Mouse (Mus musculus): Measurements from ENCODE around the gene Frem1.

Frem1 gene

DNA sequence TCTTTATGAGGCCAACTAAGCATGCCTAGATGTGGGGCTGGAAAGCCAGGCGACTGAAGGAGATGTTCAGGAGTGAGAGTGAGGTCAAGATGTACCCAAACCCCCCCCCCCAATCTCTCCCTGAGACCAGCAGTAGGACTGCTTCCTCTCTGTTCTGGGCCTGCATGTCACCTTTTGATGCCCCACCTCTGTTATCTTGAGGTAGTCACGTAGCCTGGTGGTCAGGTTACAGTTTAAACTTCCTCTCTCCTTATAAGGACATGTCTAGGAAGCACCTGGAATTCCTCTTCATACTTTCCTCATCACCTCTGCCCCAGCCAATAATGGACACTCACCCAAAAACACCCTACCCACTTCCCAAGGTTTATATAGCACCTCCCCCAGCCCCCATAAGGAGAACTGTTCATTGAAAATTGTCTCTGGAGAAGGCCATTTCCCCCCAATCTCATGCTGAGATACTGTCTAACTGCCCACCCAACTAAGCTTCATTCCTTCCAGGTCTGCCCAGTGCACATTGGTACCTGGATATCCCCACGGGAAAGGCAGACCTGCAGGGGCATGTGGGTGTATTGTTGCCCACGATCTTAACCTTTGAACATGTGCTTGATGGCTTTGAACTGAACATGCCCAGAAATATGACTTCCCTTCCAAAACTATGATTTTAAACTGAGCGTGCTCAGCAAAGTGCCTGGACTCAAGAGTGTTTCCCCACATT is 184.3 kb downstream of the Frem1 start:
- DNase-seq: no peak

DNA sequence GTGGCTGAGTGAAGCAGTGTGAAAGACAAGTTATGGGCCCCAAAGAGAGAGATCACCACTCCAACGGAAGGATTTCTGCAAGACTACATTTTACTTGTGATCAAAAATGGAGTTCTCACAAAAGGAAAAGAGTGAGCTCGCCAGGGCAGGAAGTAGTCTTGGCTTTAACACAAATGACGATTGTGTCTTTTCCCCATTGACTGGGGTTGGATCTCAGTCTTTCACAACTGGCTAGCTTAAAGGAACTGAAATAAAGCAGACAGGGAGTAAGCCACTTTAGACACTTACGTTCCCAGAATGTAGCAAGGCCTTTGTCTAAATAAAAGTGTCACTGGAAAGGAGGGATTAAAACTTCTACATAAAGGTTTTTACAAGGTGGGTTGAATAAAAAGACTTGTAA is 185.0 kb downstream of the Frem1 start:
- DNase-seq: no peak

DNA sequence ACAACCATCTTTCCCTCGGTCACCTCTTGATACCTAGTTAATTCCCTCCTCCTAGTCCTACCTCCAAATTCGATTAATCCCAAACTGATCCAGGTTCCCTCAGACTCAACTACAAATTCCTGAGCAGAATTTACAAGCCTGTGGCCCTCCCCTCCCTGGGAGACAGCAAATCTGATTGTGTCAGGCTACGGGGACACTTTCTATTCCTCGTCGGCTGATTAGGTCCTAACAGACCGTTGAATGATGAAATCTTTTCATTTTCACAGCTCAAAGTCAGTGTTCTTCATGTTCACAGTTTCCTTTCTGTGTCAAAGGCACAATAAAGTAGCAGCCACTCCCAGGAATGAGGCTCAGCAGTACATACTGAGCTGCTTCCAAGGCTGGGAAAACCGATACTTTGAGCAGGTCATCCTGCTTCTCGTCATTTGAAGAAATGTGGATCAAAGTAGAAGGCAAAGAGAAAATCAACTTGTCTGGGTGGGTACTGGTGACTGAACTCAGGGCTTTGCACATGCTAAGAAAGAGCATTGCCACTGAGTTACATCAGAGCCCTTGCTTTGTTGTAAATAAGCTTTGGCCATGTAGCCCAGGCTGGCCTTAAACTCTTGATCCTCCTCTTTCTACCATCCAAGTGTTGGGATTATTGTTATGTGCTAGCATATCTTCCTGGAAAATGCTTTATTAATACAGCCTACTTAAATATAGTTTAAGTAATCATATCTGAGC is 187.0 kb downstream of the Frem1 start:
- DNase-seq: no peak

DNA sequence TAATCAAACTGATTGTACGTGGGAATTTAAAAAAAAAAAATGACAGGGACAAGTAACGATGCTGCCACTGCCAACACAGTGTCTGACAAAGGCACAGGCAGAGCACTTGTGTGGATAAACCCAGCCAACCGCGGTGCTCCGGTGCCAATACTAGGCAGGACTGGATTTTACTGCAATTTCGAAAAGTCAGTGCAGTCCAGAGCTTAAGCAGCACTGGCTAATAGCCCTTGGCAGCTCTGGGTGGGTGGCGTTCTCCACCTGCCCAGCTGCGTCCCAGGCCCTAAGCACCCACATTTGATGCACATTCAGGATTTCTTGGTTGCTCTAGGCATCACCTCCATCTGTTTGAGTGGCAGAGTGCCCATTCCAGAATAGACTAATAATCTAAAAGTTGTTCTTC is 188.8 kb downstream of the Frem1 start:
- DNase-seq: no peak

DNA sequence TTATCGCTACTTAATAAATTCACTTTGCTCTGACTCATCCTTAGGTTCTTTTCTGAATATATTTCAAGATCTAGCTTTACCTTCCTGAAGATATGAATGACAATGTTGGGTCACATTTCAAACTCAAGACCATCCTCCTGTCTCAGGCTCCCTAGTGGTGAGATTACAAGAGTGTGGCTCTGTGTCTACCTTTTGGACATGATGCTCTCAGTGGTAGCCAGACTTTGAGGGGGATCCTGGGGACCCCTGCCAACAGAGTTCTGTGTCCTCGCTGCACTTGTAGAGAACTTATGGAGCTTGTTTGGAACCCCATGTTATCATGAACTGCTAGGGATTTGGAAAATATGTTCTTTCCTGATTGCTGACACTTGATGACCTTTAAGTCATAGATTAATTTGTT is 190.7 kb downstream of the Frem1 start:
- DNase-seq: no peak

DNA sequence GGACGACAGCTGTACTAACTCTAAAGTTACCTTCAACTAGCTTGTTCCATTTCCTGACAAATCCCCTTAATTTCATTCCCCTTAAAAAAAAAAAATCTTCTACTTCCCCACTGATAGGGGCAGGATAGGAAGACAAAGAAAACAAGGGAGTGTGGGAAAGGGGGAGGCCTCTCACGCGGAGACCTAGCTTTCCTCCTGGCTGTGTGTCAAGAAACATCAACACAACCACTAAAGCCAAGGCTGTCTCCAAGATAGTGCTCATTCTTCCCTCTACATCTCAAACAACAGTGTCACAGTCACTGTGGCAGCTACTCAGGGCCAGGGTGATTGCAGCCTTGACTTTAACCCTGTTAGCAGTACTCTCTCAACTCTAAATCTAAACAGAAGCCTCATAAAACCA is 191.6 kb downstream of the Frem1 start:
- DNase-seq: no peak

DNA sequence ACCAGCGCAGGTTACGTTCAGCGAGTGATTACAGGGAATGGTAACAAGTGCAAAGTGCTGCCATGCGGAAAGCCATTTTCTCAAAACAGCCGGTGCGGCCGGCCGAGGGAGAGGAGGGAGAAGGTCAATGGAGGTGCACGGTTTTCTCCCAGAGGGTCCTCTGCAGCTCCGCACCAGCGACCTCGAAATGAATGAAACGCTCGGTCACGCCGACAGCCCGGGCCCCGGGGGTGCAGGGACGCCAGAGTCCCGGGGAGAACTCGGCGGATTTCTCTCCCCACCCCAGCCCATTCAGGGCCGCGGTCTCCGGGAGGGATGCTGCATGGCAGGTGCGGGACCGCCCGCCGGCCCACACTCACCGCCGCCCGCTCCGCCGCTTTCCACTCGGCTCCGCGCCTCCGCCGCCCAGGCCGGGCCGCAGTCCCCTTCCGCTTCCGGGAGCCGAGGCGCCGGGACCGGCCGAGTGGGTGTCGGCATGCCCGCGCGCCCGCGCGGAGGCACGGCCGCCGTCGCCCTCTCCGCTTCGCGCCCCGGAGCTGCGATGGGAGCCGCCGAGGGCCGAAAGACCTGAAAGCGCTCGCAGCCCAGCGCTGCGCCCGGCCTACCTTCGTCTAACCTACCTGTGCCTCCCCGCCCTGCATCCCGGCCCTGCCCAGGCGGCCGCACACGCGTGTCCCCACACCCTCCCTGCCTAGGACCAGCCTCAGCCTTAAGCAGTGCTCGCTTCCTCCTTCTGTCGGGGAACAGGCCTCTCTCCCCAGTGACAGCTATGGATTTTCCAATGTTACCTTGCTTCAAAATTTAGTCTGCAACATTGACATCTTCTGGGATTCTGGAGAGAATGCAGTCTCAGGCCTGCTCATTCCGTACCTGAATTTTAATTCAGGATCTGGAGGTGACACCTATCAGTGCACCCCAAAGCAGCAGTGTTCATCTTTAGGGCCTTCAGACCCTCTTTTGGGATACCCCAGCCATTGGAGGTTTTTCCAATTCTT is 192.7 kb downstream of the Frem1 start, which contains the start of gene Zdhhc21:
Gene Zdhhc21, minus strand, starts transcription at position 828 of the 995 bp plus-strand sequence.
- DNase-seq: peak; percentile 85

DNA sequence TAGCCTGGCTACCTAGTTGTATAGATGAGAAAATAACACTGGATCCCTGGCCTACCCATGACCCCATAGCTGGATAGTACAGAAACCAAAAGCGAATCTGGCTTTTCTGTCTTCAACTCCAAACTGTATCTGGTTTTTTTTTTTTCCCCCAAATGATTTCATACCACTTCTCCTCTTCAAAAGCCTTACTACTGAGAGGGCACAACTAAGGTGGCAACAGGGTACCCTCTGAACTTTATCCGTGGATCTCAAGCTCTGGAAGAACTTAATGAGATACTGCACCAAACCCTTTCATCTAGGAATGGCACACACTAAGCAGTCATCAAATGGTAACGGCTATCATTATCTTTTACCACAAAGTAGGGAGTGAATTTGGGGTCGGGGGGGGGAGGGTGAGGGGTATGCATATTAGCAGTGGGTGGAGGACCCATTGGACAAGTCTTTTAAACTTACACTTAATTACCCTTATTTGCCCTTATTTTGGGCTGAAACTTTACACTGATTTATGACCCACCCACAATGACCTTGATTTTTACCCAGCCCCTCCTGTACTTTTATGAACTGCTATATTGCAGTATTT is 193.6 kb downstream of the Frem1 start:
- DNase-seq: no peak

DNA sequence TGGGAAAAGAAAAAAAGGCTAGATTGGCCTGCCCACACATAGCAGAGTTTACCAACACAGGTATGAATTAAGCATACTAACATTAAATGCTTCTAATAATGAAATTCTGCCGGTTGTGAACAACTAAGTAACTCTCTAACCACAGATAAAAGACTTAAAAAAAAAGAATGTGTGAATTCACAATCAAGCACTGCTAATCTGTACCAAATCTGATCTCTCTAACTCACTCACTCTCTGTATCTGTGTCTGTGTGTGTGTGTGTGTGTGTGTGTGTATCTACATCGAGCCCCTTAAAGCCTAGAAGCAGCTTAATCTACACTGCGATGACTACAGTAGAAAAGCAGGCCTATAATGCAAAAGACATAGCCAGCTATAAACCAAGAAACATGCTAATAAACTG is 195.2 kb downstream of the Frem1 start:
- no peak for DNase-seq

DNA sequence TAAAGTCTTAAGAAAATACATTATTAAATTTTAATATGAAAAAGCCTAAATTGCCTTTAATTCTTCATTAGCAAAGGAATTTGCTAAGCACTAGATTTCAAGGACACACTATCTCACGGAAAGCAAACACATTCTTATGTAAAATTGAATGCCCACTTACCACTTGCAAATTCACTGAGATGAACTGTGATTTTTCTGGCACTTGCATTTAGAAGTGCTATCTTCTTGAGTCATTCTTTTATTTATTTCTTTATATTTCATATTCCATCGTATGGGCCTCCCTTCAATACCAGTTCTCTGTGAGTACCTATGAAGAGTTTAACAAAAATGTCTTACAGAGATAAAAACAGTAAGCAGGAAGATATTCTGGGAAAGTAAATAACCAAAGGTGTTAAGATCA is 198.3 kb downstream of the Frem1 start:
- DNase-seq: no peak

DNA sequence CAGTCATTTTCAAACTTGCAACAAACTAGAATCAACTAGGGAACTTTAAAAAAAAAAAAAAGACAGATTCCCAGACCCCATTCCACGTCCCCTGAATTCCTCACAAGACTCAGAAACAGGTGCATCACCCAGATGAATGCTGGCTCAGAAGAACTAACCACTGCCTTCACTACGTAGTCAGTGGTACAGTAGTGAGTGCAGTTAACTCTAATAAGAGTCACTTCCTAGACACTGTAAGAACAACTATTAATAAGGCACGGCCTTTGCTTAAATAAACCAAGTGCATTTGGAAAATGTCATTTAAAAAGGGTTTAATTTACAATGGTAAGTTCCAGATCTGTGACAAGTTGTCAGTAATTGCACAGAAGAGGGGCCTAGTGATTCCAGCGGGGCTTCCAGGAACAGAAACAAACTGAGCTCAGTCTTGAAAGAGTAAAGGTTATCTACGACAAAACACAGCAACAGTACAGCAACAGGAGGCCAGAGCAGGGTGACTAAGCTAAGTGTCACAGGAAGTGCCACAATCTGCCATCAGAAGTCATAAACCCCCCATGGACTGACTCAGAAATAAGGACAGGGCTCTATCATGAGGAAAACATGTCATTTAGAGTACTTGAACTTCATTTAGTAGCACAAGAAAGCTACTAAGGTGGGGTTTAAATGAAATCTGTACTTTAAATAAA is 203.4 kb downstream of the Frem1 start:
- DNase-seq: no peak

All from cerebellum, adult 11 months (tissue).